Comparison of ENCODE assay signal across 16 mouse cellular contexts in genomic region chr13:91334283-91334682, GRCm38 (mm10).
"Had no signal": no experiment of that assay in that cellular context is flagged by ENCODE, and none has a peak within 500 bp of the region (broad histone marks: within the 10 kb centered on the region; RNA-seq: fewer than 3 reads in every experiment).

No protein-coding gene starts in this region.

- H3K4me2 ChIP-seq: neural tube, embryonic 13.5 days; neural tube, embryonic 15.5 days; stomach, embryonic 15.5 days had no signal

- H3K27ac ChIP-seq: neural tube, embryonic 13.5 days; neural tube, embryonic 15.5 days; stomach, embryonic 15.5 days; stomach, postnatal 0 days had no signal

- H3K9me3 ChIP-seq: neural tube, embryonic 13.5 days; neural tube, embryonic 15.5 days; stomach, embryonic 15.5 days had no signal

- DNase-seq: retina, postnatal 1 day; right cerebral cortex, adult 18-20 months; right cerebral cortex, postnatal 14 days; right cerebral cortex, postnatal 25 days; right cerebral cortex, postnatal 4 days; spleen, adult 18-20 months; thymus, adult 18-20 months; thymus, adult 2 months; thymus, postnatal 14 days; thymus, postnatal 25 days; thymus, postnatal 36 days; thymus, postnatal 4 days had no signal

- H3K27me3 ChIP-seq: neural tube, embryonic 13.5 days; neural tube, embryonic 15.5 days; stomach, embryonic 15.5 days had no signal

- H3K4me1 ChIP-seq: neural tube, embryonic 13.5 days; neural tube, embryonic 15.5 days; stomach, embryonic 15.5 days had no signal

- H3K4me3 ChIP-seq: neural tube, embryonic 13.5 days; neural tube, embryonic 15.5 days; stomach, embryonic 15.5 days had no signal

- H3K9ac ChIP-seq: neural tube, embryonic 13.5 days; neural tube, embryonic 15.5 days; stomach, embryonic 15.5 days had no signal

- H3K36me3 ChIP-seq: neural tube, embryonic 13.5 days; neural tube, embryonic 15.5 days; stomach, embryonic 15.5 days had no signal
